Mouse (Mus musculus): ENCODE measurements around the gene Afdn. TPM values are rescaled to one million over a fixed set of nuclear protein-coding genes. Genes with fewer than 3 reads are reported as not detected.

Gene Afdn
- polyA plus RNA-seq, 1 experiment from 2014 or later: 19.4 TPM

- ATAC-seq: no peak
These were observed 130.6 kb downstream of the Afdn start for GRCm38 (mm10) chr17:13890932-13891331.

DNA sequence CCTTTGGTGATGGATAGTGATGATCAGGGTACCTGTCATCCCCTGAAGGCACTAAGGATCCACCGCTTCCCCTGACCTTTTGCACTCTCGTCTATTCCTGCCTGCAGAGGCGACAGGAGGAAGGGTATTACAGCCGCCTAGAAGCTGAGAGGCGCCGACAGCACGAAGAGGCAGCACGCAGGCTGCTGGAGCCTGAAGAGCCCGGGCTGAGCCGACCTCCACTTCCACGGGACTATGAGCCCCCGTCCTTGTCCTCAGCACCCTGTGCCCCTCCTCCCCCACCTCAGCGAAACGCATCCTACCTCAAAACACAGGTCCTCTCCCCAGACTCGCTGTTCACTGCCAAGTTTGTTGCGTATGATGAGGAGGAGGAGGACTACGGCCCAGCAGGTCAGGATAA is 138.5 kb downstream of the Afdn start:
- no peak overlapping the region for H3K27ac ChIP-seq
- no peak overlapping the region for H3K9ac ChIP-seq
- H3K4me1 ChIP-seq: no peaks in the 10 kb centered on the region
- ATAC-seq: no peak
- no peak overlapping the region for H3K4me2 ChIP-seq
- peaks cover 9% of the 10 kb centered on the region for H3K36me3 ChIP-seq
- H3K4me3 ChIP-seq: no peak overlapping the region
- 76% methylated on average over 17 of the region's 17 CpGs for WGBS (ENCODE audit: insufficient replicate concordance)
- no peaks in the 10 kb centered on the region for H3K9me3 ChIP-seq (replicated peaks)
- H3K27me3 ChIP-seq (replicated peaks): no peaks in the 10 kb centered on the region

More at GRCm38 (mm10) chr17:13890932-13891331, 130.6 kb downstream of the Afdn start:
- Histone ChIP-seq H3K36me3 (peaks cover 4% of the 10 kb centered on the region; the same call in 1 of the 2 replicates), H3K9ac (no peak overlapping the region), H3K27ac (no peak overlapping the region), H3K4me1 (no peaks in the 10 kb centered on the region), H3K9me3 (replicated peaks) (no peaks in the 10 kb centered on the region), H3K4me2 (no peak overlapping the region), H3K4me3 (no peak overlapping the region), H3K27me3 (replicated peaks) (no peaks in the 10 kb centered on the region)
- 48% methylated on average over 1 of the region's 1 CpGs for WGBS (ENCODE audit: insufficient replicate concordance)

DNA sequence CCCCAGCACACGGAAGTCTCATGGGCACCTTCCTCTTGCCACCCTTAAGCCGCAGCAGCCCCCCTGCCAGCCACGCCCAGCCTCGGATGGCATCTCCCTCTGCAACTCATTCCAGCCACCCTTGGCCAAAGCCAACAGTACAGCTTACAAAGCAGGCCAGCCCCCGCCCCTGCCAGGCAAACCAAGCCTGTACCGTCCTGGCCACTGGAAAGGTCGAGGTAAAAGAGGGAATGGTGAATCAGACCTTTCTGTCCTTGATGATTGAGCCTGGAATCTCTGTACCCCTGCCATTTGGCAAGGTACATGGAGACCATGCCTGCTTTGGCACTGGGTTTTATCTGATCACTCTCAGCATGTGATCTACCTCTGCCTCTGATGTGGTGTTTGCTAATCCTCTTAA is 138.9 kb downstream of the Afdn start:
- Histone ChIP-seq H3K4me1 (no peaks in the 10 kb centered on the region), H3K9ac (no peak overlapping the region), H3K4me2 (no peak overlapping the region), H3K27ac (no peak overlapping the region), H3K36me3 (peaks cover 9% of the 10 kb centered on the region), H3K4me3 (no peak overlapping the region), H3K27me3 (replicated peaks) (no peaks in the 10 kb centered on the region), H3K9me3 (replicated peaks) (no peaks in the 10 kb centered on the region)
- ATAC-seq: no peak
- 69% methylated on average over 7 of the region's 7 CpGs for WGBS (ENCODE audit: insufficient replicate concordance)

DNA sequence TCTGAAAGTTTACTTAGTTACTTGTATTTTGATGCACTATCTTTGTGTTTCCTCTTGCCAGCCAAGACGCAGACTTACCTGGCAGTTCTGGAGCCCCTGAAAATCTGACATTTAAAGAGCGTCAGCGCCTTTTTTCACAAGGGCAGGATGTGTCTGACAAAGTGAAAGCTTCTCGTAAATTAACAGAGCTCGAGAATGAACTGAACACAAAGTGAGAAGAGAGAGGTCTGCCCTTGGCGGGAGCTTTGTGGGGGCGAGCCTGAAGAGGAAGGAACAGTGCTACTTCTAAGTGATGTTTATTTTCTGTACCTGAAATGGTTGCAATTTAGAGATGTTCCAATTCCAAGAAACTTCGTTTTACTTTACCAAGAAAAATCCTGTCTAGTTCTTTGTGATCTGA is 143.5 kb downstream of the Afdn start:
- Histone ChIP-seq H3K4me1 (no peaks in the 10 kb centered on the region), H3K4me2 (no peak overlapping the region), H3K36me3 (peaks cover 10% of the 10 kb centered on the region), H3K9ac (no peak overlapping the region), H3K4me3 (no peak overlapping the region), H3K27me3 (replicated peaks) (no peaks in the 10 kb centered on the region), H3K9me3 (replicated peaks) (no peaks in the 10 kb centered on the region), H3K27ac (no peak overlapping the region)
- ATAC-seq: no peak
- 71% methylated on average over 8 of the region's 8 CpGs for WGBS (ENCODE audit: insufficient replicate concordance)

- 74% methylated on average over 5 of the region's 5 CpGs for WGBS (ENCODE audit: insufficient replicate concordance)
- Histone ChIP-seq H3K4me1 (no peaks in the 10 kb centered on the region), H3K27me3 (replicated peaks) (no peaks in the 10 kb centered on the region), H3K4me3 (no peak overlapping the region), H3K27ac (no peak overlapping the region), H3K36me3 (peaks cover 4% of the 10 kb centered on the region; the same call in 1 of the 2 replicates), H3K9ac (no peak overlapping the region), H3K4me2 (no peak overlapping the region), H3K9me3 (replicated peaks) (no peaks in the 10 kb centered on the region)
- ATAC-seq: no peak
These were observed 146.7 kb downstream of the Afdn start for GRCm38 (mm10) chr17:13907082-13907481.

GRCm38 (mm10) chr17:13907681-13908080 is 147.3 kb downstream of the Afdn start:
- Histone ChIP-seq H3K27me3 (replicated peaks) (no peaks in the 10 kb centered on the region), H3K4me1 (no peaks in the 10 kb centered on the region), H3K4me2 (no peak overlapping the region), H3K9me3 (replicated peaks) (no peaks in the 10 kb centered on the region), H3K9ac (no peak overlapping the region), H3K4me3 (no peak overlapping the region), H3K36me3 (peaks cover 4% of the 10 kb centered on the region; the same call in 1 of the 2 replicates), H3K27ac (no peak overlapping the region)
- 36% methylated on average over 1 of the region's 1 CpGs for WGBS (ENCODE audit: insufficient replicate concordance)
- ATAC-seq: no peak

GRCm38 (mm10) chr17:13913951-13914350 is 153.6 kb downstream of the Afdn start:
- no peaks in the 10 kb centered on the region for H3K9me3 ChIP-seq (replicated peaks)
- no peak overlapping the region for H3K27ac ChIP-seq
- no peak for ATAC-seq
- H3K4me3 ChIP-seq: no peak overlapping the region
- no peak overlapping the region for H3K4me2 ChIP-seq
- H3K4me1 ChIP-seq: no peaks in the 10 kb centered on the region
- H3K9ac ChIP-seq: no peak overlapping the region
- 63% methylated on average over 4 of the region's 4 CpGs for WGBS (ENCODE audit: insufficient replicate concordance)
- H3K27me3 ChIP-seq (replicated peaks): no peaks in the 10 kb centered on the region
- H3K36me3 ChIP-seq: no peaks in the 10 kb centered on the region

DNA sequence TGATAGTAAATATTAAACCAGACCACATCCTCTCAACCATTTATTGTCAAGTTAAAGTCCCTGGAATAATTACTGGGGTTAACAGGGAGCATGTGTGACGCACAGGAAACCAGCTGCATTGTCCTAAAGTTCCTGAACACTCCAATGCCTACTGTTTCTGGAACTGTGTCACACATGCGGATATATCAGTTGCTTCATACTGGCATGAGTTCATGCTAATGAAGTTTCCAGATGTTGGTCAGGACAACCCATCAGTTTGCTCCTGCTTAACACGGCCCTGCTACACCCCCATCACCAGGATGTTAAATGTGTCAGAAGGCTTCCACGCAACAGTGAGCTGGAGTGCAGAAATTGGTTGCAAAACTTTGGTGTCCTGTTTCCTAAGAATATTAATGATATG is 154.2 kb downstream of the Afdn start:
- Histone ChIP-seq H3K9me3 (replicated peaks) (no peaks in the 10 kb centered on the region), H3K4me2 (no peak overlapping the region), H3K4me1 (no peaks in the 10 kb centered on the region), H3K27ac (no peak overlapping the region), H3K9ac (no peak overlapping the region), H3K36me3 (no peaks in the 10 kb centered on the region), H3K4me3 (no peak overlapping the region), H3K27me3 (replicated peaks) (no peaks in the 10 kb centered on the region)
- no peak for ATAC-seq
- WGBS (ENCODE audit: insufficient replicate concordance): 64% methylated on average over 4 of the region's 4 CpGs

GRCm38 (mm10) chr17:13920771-13921170 is 160.4 kb downstream of the Afdn start:
- ATAC-seq: no peak
- H3K4me1 ChIP-seq: no peaks in the 10 kb centered on the region
- H3K9me3 ChIP-seq (replicated peaks): no peaks in the 10 kb centered on the region
- no peak overlapping the region for H3K4me2 ChIP-seq
- WGBS (ENCODE audit: insufficient replicate concordance): 53% methylated on average over 2 of the region's 2 CpGs
- no peak overlapping the region for H3K9ac ChIP-seq
- H3K27ac ChIP-seq: no peak overlapping the region
- H3K36me3 ChIP-seq: no peaks in the 10 kb centered on the region
- H3K27me3 ChIP-seq (replicated peaks): no peaks in the 10 kb centered on the region
- H3K4me3 ChIP-seq: no peak overlapping the region

- Histone ChIP-seq H3K27me3 (replicated peaks) (no peaks in the 10 kb centered on the region), H3K4me2 (no peak overlapping the region), H3K9ac (no peak overlapping the region), H3K4me1 (no peaks in the 10 kb centered on the region), H3K9me3 (replicated peaks) (no peaks in the 10 kb centered on the region), H3K4me3 (no peak overlapping the region), H3K36me3 (no peaks in the 10 kb centered on the region), H3K27ac (no peak overlapping the region)
- WGBS (ENCODE audit: insufficient replicate concordance): 24% methylated on average over 2 of the region's 2 CpGs
- no peak for ATAC-seq
These were observed 163.1 kb downstream of the Afdn start for GRCm38 (mm10) chr17:13923418-13923817.

DNA sequence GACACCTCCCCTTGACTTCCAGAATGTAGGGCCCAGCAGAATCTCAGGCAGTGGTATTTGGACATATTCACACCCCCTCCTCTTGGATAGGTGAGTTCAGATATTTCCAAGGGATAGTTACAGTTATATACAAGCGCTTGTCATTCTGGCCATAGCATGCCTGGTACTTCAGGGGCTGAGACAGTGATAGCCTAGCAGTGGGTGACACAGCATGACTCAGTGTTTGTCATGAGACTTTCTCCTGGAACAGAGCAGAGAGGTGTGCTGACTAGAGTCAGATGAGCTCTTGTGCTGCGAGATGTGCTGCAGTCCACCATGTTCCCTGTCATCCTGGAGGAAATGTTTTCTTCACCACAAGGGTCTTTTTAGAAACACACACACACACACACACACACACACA is 164.2 kb downstream of the Afdn start:
- no peaks in the 10 kb centered on the region for H3K4me1 ChIP-seq
- H3K27ac ChIP-seq: no peak overlapping the region
- H3K36me3 ChIP-seq: no peaks in the 10 kb centered on the region
- 58% methylated on average over 2 of the region's 2 CpGs for WGBS (ENCODE audit: insufficient replicate concordance)
- H3K4me3 ChIP-seq: no peak overlapping the region
- H3K27me3 ChIP-seq (replicated peaks): no peaks in the 10 kb centered on the region
- H3K4me2 ChIP-seq: no peak overlapping the region
- H3K9me3 ChIP-seq (replicated peaks): no peaks in the 10 kb centered on the region
- no peak overlapping the region for H3K9ac ChIP-seq
- peak; percentile 42; the same call in 1 of the 2 replicates for ATAC-seq

GRCm38 (mm10) chr17:13925931-13926330 is 165.6 kb downstream of the Afdn start:
- Histone ChIP-seq H3K4me2 (no peak overlapping the region), H3K27me3 (replicated peaks) (no peaks in the 10 kb centered on the region), H3K27ac (no peak overlapping the region), H3K4me1 (no peaks in the 10 kb centered on the region), H3K9ac (no peak overlapping the region), H3K4me3 (no peak overlapping the region), H3K36me3 (no peaks in the 10 kb centered on the region), H3K9me3 (replicated peaks) (no peaks in the 10 kb centered on the region)
- no peak for ATAC-seq
- WGBS (ENCODE audit: insufficient replicate concordance): 36% methylated on average over 3 of the region's 3 CpGs

GRCm38 (mm10) chr17:13930421-13930820 is 170.1 kb downstream of the Afdn start:
- no peak for ATAC-seq
- Histone ChIP-seq H3K36me3 (no peaks in the 10 kb centered on the region), H3K9me3 (replicated peaks) (no peaks in the 10 kb centered on the region), H3K4me3 (no peak overlapping the region), H3K27me3 (replicated peaks) (no peaks in the 10 kb centered on the region), H3K27ac (no peak overlapping the region), H3K9ac (no peak overlapping the region), H3K4me2 (no peak overlapping the region), H3K4me1 (no peaks in the 10 kb centered on the region)
- 68% methylated on average over 9 of the region's 9 CpGs for WGBS (ENCODE audit: insufficient replicate concordance)

All from liver, embryonic 12.5 days (tissue).